Mouse (Mus musculus): ENCODE data around the gene Stub1. TPM values are rescaled to one million over a fixed set of nuclear protein-coding genes. Genes with fewer than 3 reads are reported as not detected.
A peak's percentile ranks its signal among the peaks of the same experiment; 100 is the strongest.

Gene Stub1
- polyA plus RNA-seq, 1 experiment, result 196 TPM

- no peak for TF ChIP-seq MAX (IDR thresholded peaks at IDR 0.05; ENCODE audit: low read depth)
- TF ChIP-seq SRF (IDR thresholded peaks at IDR 0.05; ENCODE audit: control insufficient read depth, insufficient read length, low read depth), result no peak
- TF ChIP-seq CEBPB (IDR thresholded peaks at IDR 0.05; ENCODE audit: insufficient read depth, poor library complexity, severe bottlenecking), result no peak
- TF ChIP-seq REST (IDR thresholded peaks at IDR 0.05; ENCODE audit: insufficient read depth, insufficient read length), result no peak
- TF ChIP-seq TCF12 (IDR thresholded peaks at IDR 0.05; ENCODE audit: insufficient read depth, poor library complexity, severe bottlenecking), result no peak
- no peak for TF ChIP-seq MYOD1 (IDR thresholded peaks at IDR 0.05; ENCODE audit: control insufficient read depth in 1 of 3, insufficient read length in 2 of 3, low read depth in 2 of 3)
- no peak for TF ChIP-seq TCF3 (IDR thresholded peaks at IDR 0.05; ENCODE audit: insufficient read length, low read depth)
- no peak for TF ChIP-seq POLR2AphosphoS2 (IDR thresholded peaks at IDR 0.05; ENCODE audit: insufficient read length, low read depth)
- TF ChIP-seq MYOG (IDR thresholded peaks at IDR 0.05; ENCODE audit: control insufficient read depth in 1 of 3, insufficient read depth in 1 of 3, insufficient read length in 2 of 3, low read depth in 2 of 3), result no peak
- TF ChIP-seq E2F4 (IDR thresholded peaks at IDR 0.05; ENCODE audit: insufficient read depth), result no peak
- TF ChIP-seq USF1 (IDR thresholded peaks at IDR 0.05; ENCODE audit: low read depth), result no peak
- TF ChIP-seq POLR2A (IDR thresholded peaks at IDR 0.05; ENCODE audit: insufficient read length, low read depth), result no peak
- peaks cover 9% of the 10 kb centered on the region for H3K36me3 ChIP-seq (ENCODE audit: control insufficient read depth, insufficient read depth)
- H3K79me2 ChIP-seq (ENCODE audit: control insufficient read depth, insufficient read depth), result peaks cover 36% of the 10 kb centered on the region
- peak overlapping the region; percentile 94 for H3K4me2 ChIP-seq (ENCODE audit: low read depth)
- H3K4me3 ChIP-seq, result peak overlapping the region; percentile 52
- no peaks in the 10 kb centered on the region for H3K27me3 ChIP-seq (ENCODE audit: control insufficient read depth, insufficient read depth, insufficient read length)
- peak overlapping the region; percentile 46 for H3ac ChIP-seq (ENCODE audit: control insufficient read depth, insufficient read length)
Observed at GRCm38 (mm10) chr17:25833961-25834594, 874 bp upstream of the Stub1 start.

GRCm38 (mm10) chr17:25832436-25833290 is 541 bp downstream of the Stub1 start:
- Histone ChIP-seq H3ac (ENCODE audit: control insufficient read depth, insufficient read length) (peak overlapping the region; percentile 46), H3K36me3 (ENCODE audit: control insufficient read depth, insufficient read depth) (peaks cover under 1% of the 10 kb centered on the region), H3K4me2 (ENCODE audit: low read depth) (peak overlapping the region; percentile 94), H3K79me2 (ENCODE audit: control insufficient read depth, insufficient read depth) (peaks cover 37% of the 10 kb centered on the region), H3K27me3 (ENCODE audit: control insufficient read depth, insufficient read depth, insufficient read length) (no peaks in the 10 kb centered on the region), H3K4me3 (peak overlapping the region; percentile 52)
- TF ChIP-seq REST (IDR thresholded peaks at IDR 0.05; ENCODE audit: insufficient read depth, insufficient read length) (no peak), MYOG (IDR thresholded peaks at IDR 0.05; ENCODE audit: control insufficient read depth in 1 of 3, insufficient read depth in 1 of 3, insufficient read length in 2 of 3, low read depth in 2 of 3) (no peak), TCF3 (IDR thresholded peaks at IDR 0.05; ENCODE audit: insufficient read length, low read depth) (no peak), TCF12 (IDR thresholded peaks at IDR 0.05; ENCODE audit: insufficient read depth, poor library complexity, severe bottlenecking) (no peak), E2F4 (IDR thresholded peaks at IDR 0.05; ENCODE audit: insufficient read depth) (peak; percentile 60), POLR2AphosphoS2 (IDR thresholded peaks at IDR 0.05; ENCODE audit: insufficient read length, low read depth) (peak; percentile 66), USF1 (IDR thresholded peaks at IDR 0.05; ENCODE audit: low read depth) (peak; percentile 94), MAX (IDR thresholded peaks at IDR 0.05; ENCODE audit: low read depth) (no peak), CEBPB (IDR thresholded peaks at IDR 0.05; ENCODE audit: insufficient read depth, poor library complexity, severe bottlenecking) (no peak), SRF (IDR thresholded peaks at IDR 0.05; ENCODE audit: control insufficient read depth, insufficient read length, low read depth) (no peak), POLR2A (IDR thresholded peaks at IDR 0.05; ENCODE audit: insufficient read length, low read depth) (peak; percentile 65), MYOD1 (IDR thresholded peaks at IDR 0.05; ENCODE audit: control insufficient read depth in 1 of 3, insufficient read length in 2 of 3, low read depth in 2 of 3) (peak in 1 of 3 experiments; percentile 9)

DNA sequence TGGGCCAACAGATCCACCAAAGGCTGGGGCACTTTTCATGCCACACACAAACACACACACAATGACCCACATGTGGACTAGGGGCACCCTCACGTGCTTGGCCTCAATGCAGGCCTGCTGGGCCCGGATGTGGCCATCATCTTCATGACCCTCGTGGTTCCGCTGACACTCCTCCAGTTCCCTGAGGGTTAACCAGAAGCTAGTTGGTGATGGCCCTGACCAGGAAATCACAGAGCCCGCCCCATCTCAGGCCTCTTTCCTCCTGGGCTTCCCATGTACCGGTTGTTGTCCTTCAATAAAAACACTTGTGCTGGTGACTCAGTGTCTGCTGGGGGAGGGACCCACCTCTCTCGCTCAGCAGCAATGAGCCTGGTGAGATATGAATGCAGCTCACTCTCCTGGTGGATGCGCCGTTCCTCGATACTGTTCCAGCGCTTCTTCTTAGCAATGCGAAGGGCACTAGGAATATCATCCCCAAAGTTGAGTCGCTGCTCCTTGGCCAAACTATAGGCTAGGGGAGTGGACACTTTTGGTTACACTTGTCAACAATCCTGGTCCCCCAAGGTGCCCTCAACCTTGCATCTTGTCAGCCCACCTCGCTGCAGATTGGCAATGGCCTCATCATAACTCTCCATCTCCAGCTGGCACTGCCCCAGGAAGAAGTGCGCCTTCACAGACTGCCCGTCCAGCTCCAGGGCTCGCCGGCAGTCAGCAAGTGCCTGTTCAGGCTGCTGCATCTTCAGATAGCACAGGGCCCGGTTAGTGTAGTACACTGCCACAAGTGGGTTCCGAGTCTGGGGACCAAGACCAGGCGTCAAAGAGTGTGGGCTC is 1.5 kb downstream of the Stub1 start:
- TF ChIP-seq POLR2A (IDR thresholded peaks at IDR 0.05; ENCODE audit: insufficient read length, low read depth), result peak; percentile 3
- TF ChIP-seq POLR2AphosphoS2 (IDR thresholded peaks at IDR 0.05; ENCODE audit: insufficient read length, low read depth), result peak; percentile 73
- TF ChIP-seq USF1 (IDR thresholded peaks at IDR 0.05; ENCODE audit: low read depth), result no peak
- TF ChIP-seq E2F4 (IDR thresholded peaks at IDR 0.05; ENCODE audit: insufficient read depth), result no peak

DNA sequence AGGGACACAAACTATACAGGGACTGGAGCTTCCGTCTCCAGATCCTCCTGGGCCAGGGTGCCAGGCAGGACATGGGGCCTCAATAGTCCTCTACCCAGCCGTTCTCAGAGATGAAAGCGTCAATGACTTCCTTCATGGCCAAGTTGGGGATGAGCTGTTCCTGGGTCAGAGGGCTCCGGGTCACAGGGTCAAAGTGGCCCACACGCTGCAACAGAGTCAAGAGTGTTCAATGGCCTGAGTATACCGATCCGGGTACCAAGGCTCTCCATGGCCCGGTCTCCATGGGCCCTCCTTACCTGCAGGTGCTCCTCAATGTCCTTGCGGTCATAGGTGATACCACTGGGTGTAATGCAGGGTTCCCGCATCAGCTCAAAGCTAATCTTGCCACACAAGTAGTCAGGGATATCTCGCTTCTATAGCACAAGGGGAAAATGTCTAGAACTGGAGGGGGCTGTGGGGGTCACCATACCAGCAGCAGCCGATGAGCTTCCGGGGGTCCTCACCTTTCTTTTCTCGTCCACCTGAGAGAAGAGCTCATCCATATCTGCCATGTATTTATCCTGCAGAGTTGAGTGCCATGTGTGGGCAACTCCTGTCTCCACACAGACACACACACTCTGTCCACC is 2.3 kb downstream of the Stub1 start:
- peak overlapping the region; percentile 52 for H3K4me3 ChIP-seq

More for the DNA sequence above, 1.5 kb downstream of the Stub1 start:
- Histone ChIP-seq H3K4me3 (peak overlapping the region; percentile 52), H3K27me3 (ENCODE audit: control insufficient read depth, insufficient read depth, insufficient read length) (no peaks in the 10 kb centered on the region), H3K79me2 (ENCODE audit: control insufficient read depth, insufficient read depth) (peaks cover 37% of the 10 kb centered on the region), H3K4me2 (ENCODE audit: low read depth) (peak overlapping the region; percentile 94), H3K36me3 (ENCODE audit: control insufficient read depth, insufficient read depth) (no peaks in the 10 kb centered on the region), H3ac (ENCODE audit: control insufficient read depth, insufficient read length) (peak overlapping the region; percentile 46)

More for the DNA sequence above, 2.3 kb downstream of the Stub1 start:
- H3K79me2 ChIP-seq (ENCODE audit: control insufficient read depth, insufficient read depth), result peaks cover 37% of the 10 kb centered on the region
- no peak overlapping the region for H3ac ChIP-seq (ENCODE audit: control insufficient read depth, insufficient read length)
- H3K4me2 ChIP-seq (ENCODE audit: low read depth), result peak overlapping the region; percentile 94
- no peaks in the 10 kb centered on the region for H3K36me3 ChIP-seq (ENCODE audit: control insufficient read depth, insufficient read depth)
- TF ChIP-seq POLR2A (IDR thresholded peaks at IDR 0.05; ENCODE audit: insufficient read length, low read depth), result peak; percentile 9
- no peak for TF ChIP-seq POLR2AphosphoS2 (IDR thresholded peaks at IDR 0.05; ENCODE audit: insufficient read length, low read depth)
- no peak for TF ChIP-seq TCF3 (IDR thresholded peaks at IDR 0.05; ENCODE audit: insufficient read length, low read depth)
- no peak for TF ChIP-seq USF1 (IDR thresholded peaks at IDR 0.05; ENCODE audit: low read depth)
- TF ChIP-seq MAX (IDR thresholded peaks at IDR 0.05; ENCODE audit: low read depth), result no peak
- no peaks in the 10 kb centered on the region for H3K27me3 ChIP-seq (ENCODE audit: control insufficient read depth, insufficient read depth, insufficient read length)
